Mouse (Mus musculus) heart, postnatal 0 days (tissue): Measurements from ENCODE around the gene Gm49345. TPM values are rescaled to one million over a fixed set of nuclear protein-coding genes. Genes with fewer than 3 reads are reported as not detected.
"Not testable (repeated sequence)": the region's sequence is repeated elsewhere in the genome, so short reads cannot be mapped to it uniquely, and the experiment has no call there.

Experiments
- ATAC-seq: fragments of 200-750 bp; cut with Nextera tagmentation; 2 replicates; pipeline ENCODE4 v1.8.0; 2017; ENCODE audit warnings: low read depth, moderate number of reproducible peaks, moderate library complexity; ENCODE audit not compliant: insufficient read depth
- DNase-seq: peaks from one replicate; pipeline ENCODE4 v3.0.0-alpha.2; 2016; ENCODE audit warnings: low spot score
- H3K27ac ChIP-seq: fragments of 300-500 bp; sonication (generic); 2 replicates; pipeline ENCODE4 v1.5.1; 2014; ENCODE audit warnings: low read depth, mild to moderate bottlenecking
- H3K27me3 ChIP-seq: fragments of 300-500 bp; sonication (generic); 2 replicates; pipeline ENCODE4 v1.6.1; 2014; ENCODE audit warnings: low read length, mixed read lengths; ENCODE audit not compliant: control insufficient read depth, insufficient read depth
- H3K36me3 ChIP-seq: fragments of 300-500 bp; sonication (generic); replicated peaks from 2 replicates; pipeline ENCODE4 v1.6.1; 2014; ENCODE audit warnings: low read length, mixed read lengths; ENCODE audit not compliant: control insufficient read depth, insufficient read depth
- H3K4me1 ChIP-seq: fragments of 300-500 bp; sonication (generic); 2 replicates; pipeline ENCODE4 v1.6.1; 2014; ENCODE audit warnings: antibody characterized with exemption; ENCODE audit not compliant: control insufficient read depth, insufficient read depth
- H3K4me2 ChIP-seq: fragments of 300-500 bp; sonication (generic); 2 replicates; pipeline ENCODE4 v1.6.1; 2014; ENCODE audit warnings: low read depth, mild to moderate bottlenecking, low read length, moderate library complexity
- H3K4me3 ChIP-seq: fragments of 300-500 bp; sonication (generic); 2 replicates; pipeline ENCODE4 v1.5.1; 2014; ENCODE audit warnings: low read depth, low read length
- H3K9ac ChIP-seq: fragments of 300-500 bp; sonication (generic); replicated peaks from 2 replicates; pipeline ENCODE4 v1.6.1; 2014; ENCODE audit warnings: low read depth, low read length, mixed read lengths
- H3K9me3 ChIP-seq: fragments of 300-500 bp; sonication (generic); replicated peaks from 2 replicates; pipeline ENCODE4 v1.6.1; 2016; ENCODE audit warnings: low read length; ENCODE audit not compliant: control insufficient read depth
- CTCF ChIP-seq: IDR thresholded peaks from 2 replicates; pipeline ENCODE4 v1.5.1; 2016; ENCODE audit warnings: antibody characterized with exemption, control low read depth, low read depth
- EP300 ChIP-seq: IDR thresholded peaks from 2 replicates; pipeline ENCODE4 v1.6.1; 2016; ENCODE audit warnings: antibody characterized with exemption, low read depth
- WGBS: fragments of 180-500 bp; shearing (Covaris S2); extraction: QIAGEN DNeasy Blood & Tissue Kit; methylation state at CpG from one replicate; pipeline ENCODE4 v1.1.7; 2014; 5-methylcytosine and 5-hydroxymethylcytosine counted together
- polyA plus RNA-seq: library from polyadenylated mRNA; unstranded; fragments of >200 nt; fragmentation: Nextera tagmentation; extraction: Ambion mirVana; gene quantifications from 2 replicates; pipeline ENCODE4 v1.2.1, GENCODE M21; 2015
- total RNA-seq: library from RNA; depleted of rRNA; stranded (reverse); fragments of >200 nt; gene quantifications from 2 replicates; pipeline ENCODE4 v1.2.3, GENCODE M21; 2014; ENCODE audit warnings: low replicate concordance; rRNA removed

Gm49345 gene
- total RNA-seq (1.6 TPM in 1 of 2 replicates, not detected in the other), polyA plus RNA-seq (0.14 TPM in 1 of 2 replicates, not detected in the other)

- Histone ChIP-seq H3K36me3 (no peaks in the 10 kb centered on the region), H3K27ac (peak within 1 kb of the TSS; percentile 83), H3K4me3 (peak within 1 kb of the TSS; percentile 96), H3K9me3 (no peaks in the 10 kb centered on the region), H3K9ac (peak within 1 kb of the TSS; percentile 81), H3K4me2 (peak within 1 kb of the TSS; percentile 62), H3K4me1 (no peaks in the 10 kb centered on the region), H3K27me3 (no peaks in the 10 kb centered on the region)
- DNase-seq (peak; percentile 92), ATAC-seq (peak; percentile 99)
- 0% methylated on average over 19 of the region's 19 CpGs for WGBS
- TF ChIP-seq CTCF (peak; percentile 64), EP300 (no peak)
These were observed at the start of gene Gm49345, which contains the start of gene Zfp729a for GRCm38 (mm10) chr13:67637294-67638007. Gene Gm49345 (minus strand): TSS chr13:67637769. Gene Zfp729a (minus strand): TSS chr13:67637791.

GRCm38 (mm10) chr13:67686971-67687370 lies 49.4 kb upstream of the Gm49345 start, which contains the start of gene Zfp738:
Gene Zfp738 (minus strand): TSS chr13:67687071.
- Histone ChIP-seq H3K9me3 (no peaks in the 10 kb centered on the region), H3K36me3 (no peaks in the 10 kb centered on the region), H3K4me2 (no peak within 1 kb of the TSS), H3K4me1 (peaks cover 11% of the 10 kb centered on the region), H3K9ac (no peak within 1 kb of the TSS), H3K4me3 (no peak within 1 kb of the TSS), H3K27me3 (no peaks in the 10 kb centered on the region), H3K27ac (no peak within 1 kb of the TSS)
- no peak for ATAC-seq
- no peak for TF ChIP-seq EP300
- TF ChIP-seq CTCF, result no peak
- no peak for DNase-seq
- WGBS, result 59% methylated on average over 4 of the region's 4 CpGs

GRCm38 (mm10) chr13:67683841-67684240 lies 46.3 kb upstream of the Gm49345 start:
- peak overlapping the region; percentile 79; the same call in 1 of the 2 replicates for H3K9ac ChIP-seq
- peaks cover 11% of the 10 kb centered on the region for H3K4me1 ChIP-seq
- DNase-seq, ATAC-seq, H3K27ac ChIP-seq, H3K9me3 ChIP-seq, H3K27me3 ChIP-seq, H3K36me3 ChIP-seq: not testable (repeated sequence)
- peak overlapping the region; percentile 78; the same call in 1 of the 2 replicates for H3K4me2 ChIP-seq
- peak overlapping the region; percentile 80 for H3K4me3 ChIP-seq
- 68% methylated on average over 2 of the region's 2 CpGs for WGBS

- DNase-seq (peak; percentile 93), ATAC-seq (peak; percentile 100)
- peak overlapping the region; percentile 78 for H3K4me2 ChIP-seq
- H3K4me3 ChIP-seq, result peak overlapping the region; percentile 80
- WGBS, result 13% methylated on average over 16 of the region's 16 CpGs
- H3K9ac ChIP-seq, result peak overlapping the region; percentile 79
- peak overlapping the region; percentile 39; the same call in 1 of the 2 replicates for H3K27ac ChIP-seq
- not testable (repeated sequence) for H3K27me3 ChIP-seq, H3K36me3 ChIP-seq, H3K9me3 ChIP-seq
- H3K4me1 ChIP-seq, result peaks cover 11% of the 10 kb centered on the region
These were observed 45.6 kb upstream of the Gm49345 start for GRCm38 (mm10) chr13:67682959-67683735.

DNA sequence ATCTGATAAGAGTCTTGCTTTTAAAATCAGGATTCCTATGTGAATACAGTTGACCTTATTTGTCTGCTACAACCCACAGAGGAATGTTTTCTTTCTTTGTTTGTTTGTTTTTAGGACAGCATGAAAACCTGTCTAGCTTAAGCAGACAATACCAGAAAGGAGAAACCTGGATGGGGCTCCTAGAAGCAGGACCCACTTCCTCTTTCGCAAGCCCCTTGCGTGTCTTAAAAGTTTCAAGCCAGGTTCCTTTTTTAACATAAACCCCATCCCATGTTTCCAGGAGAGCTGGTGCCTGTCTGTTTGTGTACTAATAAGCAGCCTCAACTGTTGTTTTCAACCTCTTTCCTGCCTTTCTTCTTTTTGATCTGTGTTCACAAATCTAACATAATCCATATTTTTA lies 37.3 kb upstream of the Gm49345 start:
- ATAC-seq (no peak), DNase-seq (no peak)
- WGBS, result 95% methylated on average over 2 of the region's 2 CpGs
- TF ChIP-seq CTCF (no peak), EP300 (no peak)
- H3K27me3 ChIP-seq, result no peaks in the 10 kb centered on the region
- no peaks in the 10 kb centered on the region for H3K9me3 ChIP-seq
- H3K9ac ChIP-seq, result no peak overlapping the region
- no peak overlapping the region for H3K27ac ChIP-seq
- no peaks in the 10 kb centered on the region for H3K36me3 ChIP-seq
- no peak overlapping the region for H3K4me2 ChIP-seq
- H3K4me3 ChIP-seq, result no peak overlapping the region
- no peaks in the 10 kb centered on the region for H3K4me1 ChIP-seq
